Mouse (Mus musculus) adrenal gland, adult 18-20 months (tissue): Measurements from ENCODE around the gene Ppp1r14b. TPM values are rescaled to one million over a fixed set of nuclear protein-coding genes. Genes with fewer than 3 reads are reported as not detected.

ENCODE experiments used
- DNase-seq, 2 experiments: peaks; one replicate each; pipeline ENCODE4 v3.0.0; 2021 to 2022; ENCODE audit warnings: low spot score in 2 of 2
- total RNA-seq, 2 experiments: library from RNA; stranded (reverse); gene quantifications; 1 replicate in 1 of 2; 2 replicates in 1 of 2; pipeline ENCODE4 v1.2.3; 2021

Ppp1r14b gene
- total RNA-seq, 2 experiments from 2014 or later = 160 to 199 TPM

DNA sequence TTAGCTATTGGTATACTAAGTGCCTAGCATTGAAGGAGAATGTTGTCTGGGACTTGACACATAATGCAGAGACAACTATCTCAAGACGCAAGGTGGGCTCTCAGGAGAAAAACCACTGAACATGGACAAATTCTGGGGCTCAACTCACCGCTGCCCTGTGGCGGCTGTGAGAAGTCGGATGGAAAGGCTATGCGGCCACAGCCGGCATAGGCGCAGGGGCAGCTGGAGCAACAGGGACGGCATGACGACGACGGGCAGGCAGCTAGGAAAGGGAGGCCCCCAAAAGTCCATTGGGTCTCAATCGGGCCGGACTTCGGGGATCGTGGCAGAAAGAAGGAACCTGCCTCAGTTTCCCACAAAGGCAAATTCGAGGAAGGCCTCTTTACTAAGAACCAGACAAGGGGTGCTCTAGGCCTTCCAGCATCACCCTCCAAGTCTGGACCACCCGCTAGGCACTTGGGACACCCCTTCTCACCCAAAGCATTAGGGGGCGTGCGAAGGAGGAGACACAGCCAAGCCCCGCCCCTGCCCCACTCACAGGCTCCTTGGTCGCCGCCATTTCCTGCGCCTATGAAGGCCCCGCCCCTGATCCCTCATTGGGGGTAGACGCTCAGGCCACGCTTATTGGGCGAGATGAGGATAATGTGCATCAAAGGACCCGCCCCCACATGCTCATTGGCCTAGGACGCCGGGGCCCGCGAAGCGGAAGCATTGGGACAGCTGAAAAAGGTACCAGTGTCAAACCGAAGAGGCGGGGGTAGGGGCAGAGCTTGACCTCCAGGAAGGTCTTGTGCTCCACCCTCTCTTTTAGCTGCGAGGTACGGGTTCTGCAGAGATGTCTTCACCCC is 17.5 kb downstream of the Ppp1r14b start, which contains the start of gene Dnajc4:
Gene Dnajc4, minus strand, starts transcription at position 562 of the 848 bp plus-strand sequence.
- peak; percentile 90 to 91 for DNase-seq

DNA sequence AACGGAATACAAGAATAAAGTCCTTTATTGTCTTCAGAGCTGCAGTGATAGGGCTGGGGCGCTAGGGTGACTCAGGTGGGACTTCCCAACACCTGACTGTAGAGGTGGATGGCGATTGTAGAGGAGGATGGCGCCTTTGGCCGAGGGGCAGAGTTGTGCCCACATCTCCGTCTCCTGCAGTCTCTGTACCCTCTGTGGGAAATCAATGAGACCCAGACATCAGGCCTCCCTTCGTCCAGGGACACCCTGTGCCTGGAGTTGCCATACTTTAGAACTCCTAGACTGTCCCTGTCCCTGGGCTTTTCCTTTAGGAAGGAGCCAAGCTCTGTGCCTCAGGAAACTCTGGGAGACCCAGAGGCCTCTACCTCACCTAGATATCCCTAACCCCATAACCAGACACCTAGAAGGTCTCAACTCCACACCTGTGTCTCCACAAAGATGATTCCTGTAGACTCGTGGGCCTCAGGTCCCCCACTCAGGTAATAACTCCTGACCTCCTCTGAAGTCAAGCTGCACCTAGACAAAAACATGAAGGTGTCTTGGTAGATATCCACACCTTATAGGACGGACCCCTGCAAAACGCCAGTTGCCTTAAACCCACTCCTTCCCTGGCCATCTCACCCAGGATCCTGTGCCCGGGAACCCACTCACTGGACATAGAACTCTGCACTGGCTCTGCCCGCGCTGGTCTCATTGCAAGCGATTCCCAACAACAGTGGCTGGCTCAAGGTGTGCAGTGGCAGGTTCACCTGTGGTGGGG is 18.4 kb downstream of the Ppp1r14b start:
- DNase-seq = no peak

DNA sequence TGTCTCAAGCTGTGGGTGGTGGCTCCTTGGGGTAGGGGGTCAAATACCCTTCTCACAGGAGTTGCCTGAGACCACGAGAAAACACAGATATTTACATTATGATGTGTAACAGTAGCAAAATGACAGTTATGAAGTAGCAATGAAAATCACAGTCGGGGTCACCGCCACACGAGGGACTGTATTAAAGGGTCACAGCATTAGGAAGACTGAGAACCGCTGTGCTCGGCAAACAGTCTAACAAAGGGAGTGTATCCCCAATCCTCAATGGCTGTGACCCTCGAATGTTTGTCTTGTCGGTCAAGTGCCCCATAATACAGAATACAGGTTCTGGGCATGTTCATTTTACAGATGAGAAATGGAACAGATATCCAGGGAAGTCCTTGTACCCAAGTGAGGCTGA is 19.2 kb downstream of the Ppp1r14b start:
- DNase-seq = no peak

DNA sequence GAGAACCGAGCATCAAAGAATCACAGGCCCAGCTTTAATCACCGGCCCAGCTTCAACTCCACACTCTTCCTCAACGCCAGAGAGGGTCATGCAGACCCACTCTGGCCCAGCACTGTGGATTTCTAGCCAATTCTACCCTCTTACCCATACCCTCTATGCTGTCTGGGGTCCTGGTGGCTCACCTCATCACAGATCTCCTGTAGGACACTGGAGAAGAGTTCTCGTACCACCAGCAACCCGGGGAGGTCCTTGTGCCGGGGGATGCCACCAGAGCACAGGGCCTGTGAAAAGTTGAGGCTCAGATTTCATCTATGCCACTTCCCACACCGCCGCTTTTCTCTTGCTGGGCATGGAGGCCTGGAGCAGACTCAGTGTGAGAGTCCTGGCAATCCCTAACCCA is 19.7 kb downstream of the Ppp1r14b start:
- DNase-seq = no peak

DNA sequence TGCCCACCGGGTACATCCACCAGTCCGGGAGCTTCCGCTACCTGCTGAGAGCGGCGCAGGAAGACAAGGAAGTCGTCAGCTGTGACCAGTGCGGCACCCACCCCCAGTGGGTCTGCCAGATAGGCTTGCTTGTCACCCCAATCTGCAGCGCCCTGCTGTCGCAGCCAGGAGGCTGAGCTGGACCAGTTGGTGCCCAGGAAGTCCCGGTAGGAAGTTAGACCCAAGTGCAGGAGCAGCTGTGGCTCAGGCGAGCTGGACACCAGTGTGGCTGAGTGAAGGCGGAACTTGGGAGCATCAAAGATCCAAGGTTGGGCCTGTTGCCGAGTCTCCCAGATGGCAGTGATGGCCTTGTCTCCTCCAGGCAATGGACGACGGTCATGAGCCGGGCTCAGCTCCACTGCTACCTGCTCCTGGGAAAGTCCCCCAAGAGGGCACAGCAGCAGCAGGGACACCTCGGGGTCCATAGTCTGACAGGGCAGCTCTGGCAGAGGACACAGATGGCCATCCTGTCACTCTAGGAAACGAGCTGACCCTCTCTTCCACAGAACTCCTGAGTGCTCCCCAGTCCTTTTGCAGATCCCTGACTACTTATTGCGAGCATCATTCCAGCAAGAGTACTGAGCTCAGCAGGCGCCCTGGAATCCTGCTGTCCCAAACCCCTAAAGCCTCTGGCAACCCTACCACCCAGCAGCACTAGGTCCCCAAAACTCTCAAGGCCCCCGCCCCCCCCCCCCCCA is 20.7 kb downstream of the Ppp1r14b start:
- DNase-seq = no peak

DNA sequence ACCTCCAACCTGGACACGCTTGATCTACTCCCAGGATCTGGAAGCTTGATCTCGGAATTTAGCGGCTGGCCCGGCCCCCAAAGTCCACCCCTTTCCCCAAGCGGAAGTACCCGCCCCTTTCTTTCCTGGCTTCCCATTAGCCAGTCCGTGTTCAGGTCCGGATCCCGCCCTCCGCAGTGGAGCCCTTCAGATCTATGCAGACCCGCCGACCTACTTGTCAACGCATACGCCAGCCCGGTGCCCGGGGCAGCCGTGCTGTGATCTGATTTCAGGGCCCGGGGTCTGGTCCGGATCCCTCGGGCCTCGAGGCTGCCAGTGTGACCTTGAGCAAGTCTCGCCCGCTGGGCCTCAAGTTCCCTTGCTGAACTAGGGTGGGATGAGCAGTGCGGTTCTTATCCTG is 21.2 kb downstream of the Ppp1r14b start, which contains the start of the genes Nudt22 and Trpt1:
Gene Nudt22, minus strand, starts transcription at position 112 of the 400 bp plus-strand sequence.
Gene Trpt1, plus strand, starts transcription at position 126 of the 400 bp plus-strand sequence.
- peak; percentile 82 to 84 for DNase-seq

DNA sequence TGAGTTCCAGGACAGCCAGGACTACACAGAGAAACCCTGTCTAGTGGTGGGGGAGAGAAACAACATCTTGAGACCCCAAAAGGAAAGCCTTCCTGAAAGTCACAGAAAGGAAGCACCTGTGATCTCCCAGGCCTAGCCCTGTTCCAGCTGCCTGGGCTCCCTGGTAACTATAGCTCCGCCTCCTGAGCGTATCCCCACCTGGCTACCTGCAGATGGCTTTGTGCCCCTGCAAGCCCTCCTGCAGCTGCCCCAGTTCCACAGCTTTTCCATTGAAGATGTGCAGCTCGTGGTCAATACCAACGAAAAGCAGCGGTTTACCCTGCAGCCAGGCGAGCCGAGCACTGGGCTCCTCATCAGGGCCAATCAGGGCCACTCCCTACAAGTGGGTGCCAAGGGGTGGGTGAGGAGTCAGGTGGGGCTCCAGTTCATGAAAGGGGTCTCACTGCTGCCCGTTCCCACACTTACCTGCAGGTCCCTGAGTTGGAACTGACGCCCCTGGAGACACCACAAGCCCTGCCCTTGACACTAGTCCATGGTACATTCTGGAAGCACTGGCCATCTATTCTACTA is 23.0 kb downstream of the Ppp1r14b start:
- DNase-seq = no peak

DNA sequence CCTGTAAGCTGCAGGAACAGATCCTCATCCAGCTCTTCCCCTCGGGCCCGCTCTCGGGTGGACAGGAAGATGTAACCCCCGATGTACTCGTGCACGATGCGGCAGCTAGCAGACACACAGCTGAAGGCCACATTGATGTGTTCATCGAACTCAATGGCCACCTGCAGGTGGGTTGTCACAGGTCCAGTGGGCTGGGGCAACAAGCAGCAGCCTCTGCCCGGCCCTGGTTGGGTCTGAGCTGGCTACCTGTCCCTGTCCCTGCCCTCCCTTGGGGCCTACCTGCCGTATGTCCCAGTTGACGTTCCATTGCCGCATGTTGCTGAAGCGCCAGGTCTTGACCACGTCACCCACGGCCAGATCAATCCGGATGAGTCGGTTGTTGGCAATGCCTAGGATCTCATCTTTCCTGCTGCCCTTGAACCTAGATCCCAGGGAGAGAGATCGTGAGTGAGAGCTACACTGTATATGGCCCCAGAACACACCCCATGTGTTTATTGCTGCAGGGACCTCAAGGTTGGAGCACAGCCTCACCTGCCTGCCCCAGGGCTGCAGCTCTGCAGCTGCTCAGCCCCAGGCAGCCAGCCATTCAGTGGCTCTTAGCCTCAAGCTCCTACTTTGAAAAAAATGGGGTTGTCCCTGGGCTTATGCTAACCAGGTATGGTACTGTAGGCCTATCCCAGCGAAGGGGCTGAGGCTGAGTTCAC is 24.7 kb downstream of the Ppp1r14b start:
- DNase-seq = no peak

DNA sequence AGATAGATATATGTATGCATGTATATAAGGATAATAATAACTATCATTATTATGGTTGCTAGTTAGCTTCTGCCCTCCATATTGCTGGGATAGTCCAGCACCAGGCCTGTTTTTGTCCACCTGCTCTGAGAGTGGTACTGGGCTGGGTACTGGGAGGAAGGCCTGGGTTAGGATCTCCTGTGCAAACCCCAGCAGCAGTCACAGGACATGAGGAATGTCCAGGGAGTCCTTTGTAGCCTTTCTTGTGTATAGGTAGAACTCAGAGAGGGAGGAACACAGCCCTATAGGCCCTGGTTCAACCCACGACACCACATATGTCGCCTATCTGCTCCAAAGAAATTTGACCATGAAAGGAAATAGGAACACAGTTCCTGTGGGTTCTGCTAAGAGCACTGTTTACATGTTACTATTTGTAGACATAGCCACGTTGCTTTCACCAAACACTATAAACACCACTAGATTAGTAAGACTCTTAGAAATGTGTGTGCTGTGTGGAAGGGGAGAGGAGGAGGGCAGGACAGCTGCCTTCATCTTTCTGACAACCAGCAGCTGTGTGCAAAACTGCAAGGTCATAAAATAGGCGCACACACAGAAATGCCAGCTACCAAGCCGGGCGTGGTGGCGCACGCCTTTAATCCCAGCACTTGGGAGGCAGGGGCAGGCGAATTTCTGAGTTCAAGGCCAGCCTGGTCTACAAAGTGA is 32.3 kb downstream of the Ppp1r14b start:
- DNase-seq = no peak

DNA sequence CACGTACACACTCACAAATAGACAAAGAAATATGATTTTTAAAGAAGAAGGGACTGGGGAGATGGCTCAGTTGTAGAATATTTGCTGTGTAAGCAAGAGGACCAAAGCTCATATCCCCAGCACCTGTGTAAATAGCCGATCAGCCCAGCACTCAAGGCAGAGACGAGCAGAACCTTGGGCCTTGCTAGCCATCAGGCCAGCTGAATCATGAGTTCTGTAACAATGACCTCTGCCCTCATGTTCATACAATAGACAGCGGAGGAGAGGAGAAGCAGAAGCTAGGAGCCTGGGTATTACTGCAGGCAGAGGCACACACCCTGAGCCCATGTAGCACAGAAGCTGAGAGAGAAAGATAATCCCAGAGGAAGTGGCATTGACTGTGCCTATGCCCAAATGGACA is 37.7 kb downstream of the Ppp1r14b start:
- DNase-seq = no peak

DNA sequence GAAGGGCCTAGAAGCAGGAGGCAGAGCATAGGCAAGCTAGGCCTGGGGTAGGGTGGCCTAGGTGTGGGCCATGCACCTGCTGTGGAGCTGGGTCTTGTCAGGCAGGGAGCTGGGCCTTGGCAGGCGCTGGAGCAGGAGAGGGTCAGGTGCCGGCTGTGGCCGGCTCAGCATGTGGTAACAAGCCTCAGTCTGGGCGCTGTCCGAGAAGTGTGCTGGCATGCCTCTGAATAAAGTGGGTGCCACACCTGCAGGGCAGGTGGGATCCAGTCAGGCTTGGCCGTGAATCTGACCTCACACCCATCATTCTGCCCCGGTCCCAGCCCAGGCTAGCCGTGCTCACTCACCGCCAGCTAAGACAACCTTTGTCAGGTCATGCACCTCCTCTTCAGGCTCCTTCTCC is 39.2 kb downstream of the Ppp1r14b start:
- no peak for DNase-seq

DNA sequence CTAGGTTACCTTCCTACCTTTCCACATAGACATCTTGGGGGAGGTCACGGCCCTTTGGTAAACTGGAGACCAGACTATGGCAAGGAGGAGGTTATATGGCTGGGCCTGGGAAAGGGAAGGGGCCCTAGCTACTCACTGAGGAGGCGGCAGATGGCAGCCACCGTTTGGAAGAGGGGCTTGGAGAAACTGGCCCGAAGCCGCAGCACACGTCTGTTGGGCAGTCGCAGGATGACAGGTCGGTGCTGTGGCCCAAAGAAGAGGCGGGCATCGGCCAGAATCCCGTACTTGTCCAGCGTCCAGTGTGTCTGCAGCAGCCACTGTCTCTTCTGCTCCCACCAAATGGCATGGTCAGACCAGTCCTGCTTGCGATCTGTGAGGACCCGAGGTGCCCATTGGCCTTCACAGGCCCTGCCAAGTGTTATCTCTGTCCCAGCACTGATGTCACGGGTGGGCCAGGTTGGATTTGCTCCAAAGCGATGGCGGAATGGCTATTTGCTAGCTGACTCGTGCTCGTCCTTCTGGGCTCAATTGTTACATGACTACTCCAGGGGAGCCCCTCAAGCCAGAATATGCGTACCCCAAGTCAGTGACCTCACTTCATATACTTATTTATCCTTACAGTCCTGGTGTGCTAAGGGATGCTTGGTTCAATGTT is 39.8 kb downstream of the Ppp1r14b start:
- no peak for DNase-seq

DNA sequence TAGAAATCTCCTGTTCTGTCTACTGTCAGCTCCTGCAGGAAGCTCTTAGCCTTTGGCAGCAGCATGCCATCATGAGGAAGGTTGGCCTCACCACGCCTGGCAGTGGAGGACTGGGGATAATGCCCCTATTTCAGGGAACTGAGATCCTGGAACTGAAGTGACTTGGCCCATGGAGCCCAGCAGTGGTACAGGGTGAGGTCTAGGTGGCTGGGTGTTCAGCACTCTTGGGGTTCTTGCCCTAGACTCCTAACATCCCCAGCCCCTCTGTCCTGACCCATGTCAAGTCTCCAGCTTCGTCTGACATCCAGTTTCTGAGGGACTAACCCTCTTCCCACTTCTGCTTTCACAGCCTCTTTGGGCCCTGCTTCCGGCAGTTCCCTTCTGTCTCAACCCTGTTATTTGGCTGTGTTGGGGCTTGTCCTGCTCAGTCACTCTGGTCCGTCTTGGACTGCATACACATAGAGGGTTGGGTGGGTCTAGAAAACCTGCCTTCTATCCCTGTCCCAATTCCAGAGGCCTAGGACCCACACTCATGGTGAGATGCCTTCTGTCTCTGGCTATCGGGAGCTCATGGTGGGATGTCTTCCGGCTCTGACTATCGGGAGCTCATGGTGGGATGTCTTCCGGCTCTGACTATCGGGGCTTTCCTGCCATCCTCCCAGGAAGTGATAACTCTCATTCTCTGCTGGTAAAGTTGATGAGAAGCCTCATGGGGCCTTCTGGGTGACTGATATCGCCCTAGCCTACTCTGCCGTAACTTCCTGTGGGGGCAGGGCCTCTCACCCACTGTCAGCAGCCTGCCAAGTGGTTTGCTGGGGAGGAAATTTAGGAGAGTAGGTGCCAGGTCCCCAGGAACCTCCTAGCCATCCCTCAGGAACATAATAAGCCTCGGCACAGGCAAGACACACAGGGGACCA is 43.0 kb downstream of the Ppp1r14b start:
- DNase-seq = no peak

DNA sequence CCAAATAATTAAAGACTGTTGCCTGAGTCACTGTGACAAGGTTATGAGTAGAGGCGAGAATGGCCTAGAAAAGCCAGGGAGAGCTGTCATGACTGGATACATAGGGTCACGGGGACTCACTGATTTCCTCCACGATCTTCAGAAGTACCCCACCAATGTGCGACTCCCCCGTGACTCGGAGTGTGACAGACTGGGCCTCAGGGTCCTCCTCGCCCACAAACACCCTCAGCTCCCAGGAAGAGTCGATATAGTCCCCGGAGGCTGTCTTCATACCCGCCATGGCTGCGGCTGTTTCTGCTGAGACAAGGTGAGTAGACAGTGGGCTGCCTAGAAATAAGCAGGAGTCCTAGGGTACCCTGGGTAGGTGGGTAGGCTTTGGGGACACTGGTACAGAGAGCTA is 43.8 kb downstream of the Ppp1r14b start:
- DNase-seq = no peak

DNA sequence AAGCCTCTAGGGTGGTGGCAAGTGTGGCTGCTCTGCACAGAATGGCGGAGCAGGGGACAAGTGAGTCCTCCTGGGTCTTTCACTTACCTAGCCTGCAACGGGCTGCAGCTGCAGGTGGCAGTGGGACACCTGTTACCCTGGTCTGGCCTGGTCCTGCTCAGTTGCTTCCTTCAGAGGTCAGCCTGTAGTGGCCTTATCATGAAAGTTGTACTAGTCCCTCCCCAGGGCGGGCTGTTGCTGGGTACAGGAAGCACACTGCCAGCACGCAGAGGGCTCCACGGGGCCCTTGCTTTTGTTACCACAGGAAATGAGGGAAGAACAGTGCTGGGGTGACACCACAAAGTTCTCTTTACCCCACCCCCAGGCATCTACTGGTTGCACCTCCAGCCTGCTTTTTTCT is 44.4 kb downstream of the Ppp1r14b start, which contains the start of gene Fermt3:
Gene Fermt3, minus strand, starts transcription at position 279 of the 400 bp plus-strand sequence.
- no peak for DNase-seq

DNA sequence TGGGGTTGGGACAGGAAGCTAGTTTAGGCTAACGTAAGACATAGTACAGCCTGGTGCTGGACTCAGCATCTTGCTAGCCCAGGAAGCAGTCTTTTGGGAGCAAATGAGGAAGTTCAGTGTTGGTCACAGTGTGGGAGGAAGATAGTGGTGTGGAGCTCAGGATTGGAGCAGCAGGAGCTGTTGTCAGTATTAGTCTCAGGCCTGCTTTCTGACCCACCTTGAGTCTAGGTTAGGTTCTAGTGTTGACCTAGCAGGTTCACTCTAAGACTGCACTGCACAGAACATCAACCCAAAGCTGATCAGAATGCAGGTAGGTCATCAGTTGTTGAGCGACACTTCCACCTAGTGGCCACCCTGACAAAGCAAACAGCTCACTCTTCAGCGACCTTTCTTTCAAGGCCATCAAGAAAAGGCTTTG is 45.5 kb downstream of the Ppp1r14b start:
- DNase-seq = peak; percentile 45 to 59
